Mouse (Mus musculus) lung, adult 2 months (tissue): ENCODE data around the gene Usp30. TPM values are rescaled to one million over a fixed set of nuclear protein-coding genes. Genes with fewer than 3 reads are reported as not detected.
A peak's percentile ranks its signal among the peaks of the same experiment; 100 is the strongest.

Source experiments
- DNase-seq: peaks from one replicate; pipeline ENCODE4 v3.0.0; 2022
- H3K4me1 ChIP-seq: fragments of 200-500 bp; 2 replicates; pipeline ENCODE4 v1.6.1; 2011; ENCODE audit warnings: low read length; ENCODE audit not compliant: control insufficient read depth, insufficient read depth
- H3K4me3 ChIP-seq: fragments of 200-500 bp; replicated peaks from 2 replicates; pipeline ENCODE3; 2011; ENCODE audit warnings: low read depth, mild to moderate bottlenecking, control low read depth, low read length; ENCODE audit errors: extremely low read depth
- CTCF ChIP-seq: fragments of 200-500 bp; IDR thresholded peaks from 2 replicates; pipeline ENCODE4 v1.5.1; 2011; ENCODE audit warnings: mild to moderate bottlenecking, low read length, control low read depth; ENCODE audit not compliant: insufficient read depth
- POLR2A ChIP-seq: fragments of 200-500 bp; IDR thresholded peaks from 2 replicates; pipeline ENCODE4 v1.6.1; 2011; ENCODE audit warnings: low read depth, mild to moderate bottlenecking, control low read depth, low read length, borderline replicate concordance; ENCODE audit errors: extremely low read depth
- WGBS: fragments of 180-500 bp; shearing (Covaris S2); methylation state at CpG from one replicate; pipeline ENCODE4 v1.1.7; 2018; 5-methylcytosine and 5-hydroxymethylcytosine counted together
- polyA plus RNA-seq: library from polyadenylated mRNA; depleted of rRNA; stranded (reverse); fragments of >200 nt; gene quantifications from 2 replicates; pipeline ENCODE4 v1.2.3, GENCODE M21; 2012

Usp30 gene
- polyA plus RNA-seq, 1 experiment = 19.7 TPM

GRCm38 (mm10) chr5:114131521-114131840 lies 66.2 kb downstream of the Usp30 start:
- TF ChIP-seq CTCF (no peak), POLR2A (no peak)
- peak overlapping the region; percentile 78 for H3K4me3 ChIP-seq
- 1% methylated on average over 15 of the region's 15 CpGs for WGBS
- no peaks in the 10 kb centered on the region for H3K4me1 ChIP-seq
- no peak for DNase-seq

- TF ChIP-seq POLR2A (no peak), CTCF (no peak)
- DNase-seq = no peak
- WGBS = 91% methylated on average over 6 of the region's 6 CpGs
- no peak overlapping the region for H3K4me3 ChIP-seq
- 0 out of 2 replicates have a peak, but pooled peaks cover under 1% of the 10 kb centered on the region for H3K4me1 ChIP-seq
Measured at GRCm38 (mm10) chr5:114132841-114133240, 67.6 kb downstream of the Usp30 start.

GRCm38 (mm10) chr5:114134091-114134534 lies 68.9 kb downstream of the Usp30 start:
- peak; percentile 59 for DNase-seq
- TF ChIP-seq CTCF (peak; percentile 31; the same call in 1 of the 2 replicates), POLR2A (no peak)
- no peak overlapping the region for H3K4me3 ChIP-seq
- H3K4me1 ChIP-seq = peaks cover 7% of the 10 kb centered on the region
- 40% methylated on average over 6 of the region's 6 CpGs for WGBS

- WGBS = 88% methylated on average over 10 of the region's 10 CpGs
- peaks cover 10% of the 10 kb centered on the region for H3K4me1 ChIP-seq
- DNase-seq = no peak
- no peak for TF ChIP-seq POLR2A
- TF ChIP-seq CTCF = no peak
- no peak overlapping the region for H3K4me3 ChIP-seq
Measured at GRCm38 (mm10) chr5:114135516-114135915, 70.3 kb downstream of the Usp30 start.

GRCm38 (mm10) chr5:114137481-114138276 lies 72.4 kb downstream of the Usp30 start:
- Histone ChIP-seq H3K4me3 (no peak overlapping the region), H3K4me1 (peaks cover 10% of the 10 kb centered on the region)
- TF ChIP-seq CTCF = no peak
- TF ChIP-seq POLR2A = no peak
- WGBS = 68% methylated on average over 15 of the region's 15 CpGs
- no peak for DNase-seq

- TF ChIP-seq CTCF (no peak), POLR2A (no peak)
- WGBS = 47% methylated on average over 21 of the region's 21 CpGs
- no peak overlapping the region for H3K4me3 ChIP-seq
- peaks cover 10% of the 10 kb centered on the region for H3K4me1 ChIP-seq
- peak; percentile 21 for DNase-seq
Measured at GRCm38 (mm10) chr5:114138277-114139164, 73.3 kb downstream of the Usp30 start.

GRCm38 (mm10) chr5:114139175-114139574 lies 73.9 kb downstream of the Usp30 start:
- peak; percentile 72 for DNase-seq
- TF ChIP-seq POLR2A (peak; percentile 49; the same call in 1 of the 2 replicates), CTCF (no peak)
- H3K4me3 ChIP-seq = no peak overlapping the region
- 13% methylated on average over 9 of the region's 9 CpGs for WGBS
- peaks cover 10% of the 10 kb centered on the region for H3K4me1 ChIP-seq

- Histone ChIP-seq H3K4me1 (no peaks in the 10 kb centered on the region), H3K4me3 (no peak within 1 kb of the TSS)
- 40% methylated on average over 19 of the region's 19 CpGs for WGBS
- no peak for TF ChIP-seq CTCF
- TF ChIP-seq POLR2A = no peak
- no peak for DNase-seq
Measured at GRCm38 (mm10) chr5:114146028-114146888, 81.0 kb downstream of the Usp30 start, which contains the start of gene Acacb. Acacb (plus strand) TSS chr5:114146535.

GRCm38 (mm10) chr5:114147043-114147972 lies 82.0 kb downstream of the Usp30 start:
- no peak for DNase-seq
- WGBS = 76% methylated on average over 14 of the region's 14 CpGs

More at GRCm38 (mm10) chr5:114147043-114147972, 82.0 kb downstream of the Usp30 start:
- Histone ChIP-seq H3K4me3 (no peak overlapping the region), H3K4me1 (no peaks in the 10 kb centered on the region)
- no peak for TF ChIP-seq POLR2A
- no peak for TF ChIP-seq CTCF
